In the genomic region with DNA sequence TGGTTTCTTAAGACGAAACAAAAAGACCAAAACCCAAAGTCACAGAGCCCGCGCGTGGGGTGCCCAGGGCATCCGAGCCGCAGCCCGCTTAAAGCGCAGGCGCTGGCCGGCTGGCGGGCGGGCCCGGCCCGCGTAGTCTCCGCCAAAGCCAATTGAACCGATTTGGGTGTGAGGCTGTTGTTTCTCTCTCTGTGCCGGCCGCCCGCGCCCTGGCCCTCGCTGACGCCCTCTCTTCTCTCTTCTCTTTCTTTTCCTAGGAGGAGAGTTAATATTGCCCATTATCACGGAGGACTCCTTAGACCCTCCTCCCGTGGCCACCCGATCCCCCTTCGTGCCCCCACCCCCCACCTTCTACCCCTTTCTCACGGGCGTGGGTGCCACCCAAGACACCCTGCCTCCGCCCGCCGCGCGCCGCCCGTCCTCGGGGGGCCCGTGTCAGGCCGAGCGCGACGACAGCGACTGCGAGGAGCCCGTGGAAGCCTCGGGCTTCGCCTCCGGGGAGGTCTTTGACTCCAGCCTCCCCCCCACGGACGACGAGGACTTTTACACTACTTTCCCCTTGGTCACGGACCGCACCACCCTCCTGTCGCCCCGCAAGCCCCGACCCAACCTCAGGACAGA, we compare ENCODE assay signal across 8 mouse cellular contexts. TPM values are rescaled to one million over a fixed set of nuclear protein-coding genes. Genes with fewer than 3 reads are reported as not detected.
A peak's percentile ranks its signal among the peaks of the same experiment; 100 is the strongest.
DNase-seq lines count a peak whose midpoint lies in the region; ATAC-seq and TF ChIP-seq lines count a peak whose summit lies in the region.

No protein-coding gene starts in this region.

- H3K9me3 ChIP-seq in forebrain, embryonic 16.5 days (ENCODE audit: control insufficient read depth, low read length), result no peaks in the 10 kb centered on the region
- no peaks in the 10 kb centered on the region for H3K9me3 ChIP-seq in intestine, embryonic 15.5 days
- H3K9me3 ChIP-seq in lung, postnatal 0 days (ENCODE audit: low read length), result no peaks in the 10 kb centered on the region
- H3K9me3 ChIP-seq in stomach, postnatal 0 days (ENCODE audit: control insufficient read depth, low read length), result no peaks in the 10 kb centered on the region

- H3K4me3 ChIP-seq in forebrain, embryonic 16.5 days (replicated peaks; ENCODE audit: low read length), result peak overlapping the region; percentile 56
- H3K4me3 ChIP-seq in intestine, embryonic 15.5 days (replicated peaks), result peak overlapping the region; percentile 40
- peak overlapping the region; percentile 41 for H3K4me3 ChIP-seq in lung, postnatal 0 days (ENCODE audit: low read depth, low read length)
- H3K4me3 ChIP-seq in stomach, postnatal 0 days (ENCODE audit: low read depth, low read length), result peak overlapping the region; percentile 47

- peaks cover 3% of the 10 kb centered on the region; the same call in 1 of the 2 replicates for H3K36me3 ChIP-seq in forebrain, embryonic 16.5 days (ENCODE audit: control insufficient read depth, insufficient read depth)
- H3K36me3 ChIP-seq in intestine, embryonic 15.5 days, result no peaks in the 10 kb centered on the region
- H3K36me3 ChIP-seq in lung, postnatal 0 days (ENCODE audit: insufficient read depth, low read length), result no peaks in the 10 kb centered on the region
- no peaks in the 10 kb centered on the region for H3K36me3 ChIP-seq in stomach, postnatal 0 days (ENCODE audit: control insufficient read depth, insufficient read depth, low read length)

- H3K4me2 ChIP-seq in forebrain, embryonic 16.5 days (ENCODE audit: low read length), result peak overlapping the region; percentile 82
- peak overlapping the region; percentile 89 for H3K4me2 ChIP-seq in intestine, embryonic 15.5 days (replicated peaks)
- H3K4me2 ChIP-seq in lung, postnatal 0 days (replicated peaks; ENCODE audit: low read depth, low read length), result peak overlapping the region; percentile 69
- H3K4me2 ChIP-seq in stomach, postnatal 0 days (replicated peaks; ENCODE audit: low read depth), result peak overlapping the region; percentile 78

- peaks cover 48% of the 10 kb centered on the region for H3K4me1 ChIP-seq in forebrain, embryonic 16.5 days (replicated peaks; ENCODE audit: control insufficient read depth, insufficient read depth, low read length)
- H3K4me1 ChIP-seq in intestine, embryonic 15.5 days (replicated peaks), result peaks cover 16% of the 10 kb centered on the region
- H3K4me1 ChIP-seq in lung, postnatal 0 days (ENCODE audit: insufficient read depth, low read depth, low read length), result 0 out of 2 replicates have a peak, but pooled peaks cover 3% of the 10 kb centered on the region
- H3K4me1 ChIP-seq in stomach, postnatal 0 days (replicated peaks; ENCODE audit: control insufficient read depth, insufficient read depth), result 0 out of 2 replicates have a peak, but pooled peaks cover 8% of the 10 kb centered on the region

- H3K27me3 ChIP-seq in forebrain, embryonic 16.5 days (replicated peaks; ENCODE audit: control insufficient read depth, insufficient read depth, low read length), result no peaks in the 10 kb centered on the region
- peaks cover 34% of the 10 kb centered on the region for H3K27me3 ChIP-seq in intestine, embryonic 15.5 days (replicated peaks)
- H3K27me3 ChIP-seq in lung, postnatal 0 days (replicated peaks; ENCODE audit: insufficient read depth, low read length), result peaks cover 36% of the 10 kb centered on the region
- H3K27me3 ChIP-seq in stomach, postnatal 0 days (ENCODE audit: control insufficient read depth, insufficient read depth, low read length), result no peaks in the 10 kb centered on the region; the same call in 1 of the 2 replicates

- peak overlapping the region; percentile 92 for H3K27ac ChIP-seq in forebrain, embryonic 16.5 days (ENCODE audit: low read length)
- H3K27ac ChIP-seq in intestine, embryonic 15.5 days, result no peak overlapping the region
- no peak overlapping the region for H3K27ac ChIP-seq in lung, postnatal 0 days (ENCODE audit: low read length)
- no peak overlapping the region; the same call in 1 of the 2 replicates for H3K27ac ChIP-seq in stomach, postnatal 0 days (replicated peaks)

- TF ChIP-seq CTCF in lung, postnatal 0 days (IDR thresholded peaks at IDR 0.05), result no peak
- no peak for TF ChIP-seq CTCF in stomach, postnatal 0 days (IDR thresholded peaks at IDR 0.05; ENCODE audit: low read depth)

- DNase-seq in cerebellum, postnatal 10 days, result peak; percentile 74 to 79
- no peak for DNase-seq in cerebellum, adult 9-11 months
- DNase-seq in adrenal gland, adult 2 months, result peak; percentile 67
- peak; percentile 51 for DNase-seq in lung, postnatal 0 days (ENCODE audit: low spot score)
- DNase-seq in stomach, postnatal 0 days (ENCODE audit: low spot score), result peak; percentile 48
- no peak for DNase-seq in layer of hippocampus, postnatal 14 days (ENCODE audit: low spot score in 2 of 2)

- TF ChIP-seq EP300 in lung, postnatal 0 days (IDR thresholded peaks at IDR 0.05), result no peak
- no peak for TF ChIP-seq EP300 in stomach, postnatal 0 days (optimal IDR thresholded peaks at IDR 0.05)

- 2% methylated on average over 56 of the region's 56 CpGs for whole genome bisulfite sequencing in forebrain, embryonic 16.5 days
- 1% methylated on average over 56 of the region's 56 CpGs for WGBS in intestine, embryonic 15.5 days
- under 1% methylated on average over 54 of the region's 56 CpGs for WGBS in lung, postnatal 0 days
- WGBS in stomach, postnatal 0 days, result 1% methylated on average over 55 of the region's 56 CpGs

- H3K9ac ChIP-seq in forebrain, embryonic 16.5 days (replicated peaks; ENCODE audit: low read depth, low read length), result peak overlapping the region; percentile 89
- peak overlapping the region; percentile 36 for H3K9ac ChIP-seq in intestine, embryonic 15.5 days
- H3K9ac ChIP-seq in lung, postnatal 0 days (replicated peaks; ENCODE audit: low read depth), result peak overlapping the region; percentile 50
- peak overlapping the region; percentile 45 for H3K9ac ChIP-seq in stomach, postnatal 0 days (ENCODE audit: low read length)

- ATAC-seq in forebrain, embryonic 16.5 days, result peak; percentile 44
- ATAC-seq in intestine, embryonic 15.5 days, result no peak
- peak; percentile 38; the same call in 1 of the 2 replicates for ATAC-seq in lung, postnatal 0 days
- no peak for ATAC-seq in stomach, postnatal 0 days (ENCODE audit: low FRiP score, low TSS enrichment)

RNA-seq across cellular contexts. Expression of gene Slc22a12, which starts 11.7 kb away (rescaled TPM):
- under 1 TPM; 0.37 to 0.45 TPM for total RNA-seq in adrenal gland, adult 2 months (2021)
- 0.11 and 0.32 TPM in 2 replicates for polyA plus RNA-seq in adrenal gland, adult 2 months (2012; rRNA removed)
- polyA plus RNA-seq in forebrain, embryonic 16.5 days (2015; fragmentation: Nextera tagmentation; extraction: Ambion mirVana), result not detected in 2 replicates
- 0.13 TPM in 1 of 2 replicates, not detected in the other for polyA plus RNA-seq in intestine, embryonic 15.5 days (2015; fragmentation: Nextera tagmentation; extraction: Ambion mirVana)
- polyA plus RNA-seq in lung, postnatal 0 days (2015; fragmentation: Nextera tagmentation; extraction: Ambion mirVana), result 0.20 TPM in 1 of 2 replicates, not detected in the other
- not detected in 2 replicates for polyA plus RNA-seq in stomach, postnatal 0 days (2015; fragmentation: Nextera tagmentation; extraction: Ambion mirVana)
- 1 to 10 TPM; 1.5 to 2.4 TPM for total RNA-seq in layer of hippocampus, postnatal 14 days (2021)

Comparison
In these comparisons a context has a peak if more than half of its experiments do, and no peak if none do; other contexts are left out.
1. DNase-seq: peak in cerebellum, postnatal 10 days (2 of 2), adrenal gland, adult 2 months (single experiment), lung, postnatal 0 days (single experiment) and stomach, postnatal 0 days (single experiment); none in cerebellum, adult 9-11 months (single experiment) and layer of hippocampus, postnatal 14 days (0 of 2).
2. ATAC-seq: peak in forebrain, embryonic 16.5 days (single experiment) and lung, postnatal 0 days (single experiment); none in intestine, embryonic 15.5 days (single experiment) and stomach, postnatal 0 days (single experiment).
3. H3K9ac ChIP-seq: peak in every context shown above with its lines; median percentile 89 in forebrain, embryonic 16.5 days; 50 in lung, postnatal 0 days; 45 in stomach, postnatal 0 days; 36 in intestine, embryonic 15.5 days.
4. Peak in every context shown above with its lines, with median percentiles within 50 percentile points of each other: H3K4me2 ChIP-seq and H3K4me3 ChIP-seq.